Mouse (Mus musculus) hindbrain, postnatal 0 days (tissue): ENCODE data around the gene Fut7. TPM values are rescaled to one million over a fixed set of nuclear protein-coding genes. Genes with fewer than 3 reads are reported as not detected.
"Not testable (repeated sequence)": the region's sequence is repeated elsewhere in the genome, so short reads cannot be mapped to it uniquely, and the experiment has no call there.

Experiments
- ATAC-seq: fragments of 200-750 bp; cut with Nextera tagmentation; 2 replicates; pipeline ENCODE4 v1.8.0; 2017; ENCODE audit warnings: mild to moderate bottlenecking, moderate TSS enrichment, moderate library complexity
- DNase-seq: peaks from one replicate; pipeline ENCODE4 v3.0.0-alpha.2; 2015; ENCODE audit warnings: low spot score
- H3K27ac ChIP-seq: fragments of 300-500 bp; sonication (generic); 2 replicates; pipeline ENCODE4 v1.5.1; 2014; ENCODE audit warnings: mild to moderate bottlenecking
- H3K27me3 ChIP-seq: fragments of 300-500 bp; sonication (generic); 2 replicates; pipeline ENCODE4 v1.6.1; 2014; ENCODE audit warnings: low read length, mixed read lengths; ENCODE audit not compliant: insufficient read depth
- H3K36me3 ChIP-seq: fragments of 300-500 bp; sonication (generic); 2 replicates; pipeline ENCODE4 v1.6.1; 2014; ENCODE audit warnings: low read length, mixed read lengths; ENCODE audit not compliant: insufficient read depth
- H3K4me1 ChIP-seq: fragments of 300-500 bp; sonication (generic); 2 replicates; pipeline ENCODE4 v1.6.1; 2014; ENCODE audit warnings: antibody characterized with exemption, low read length, mixed read lengths; ENCODE audit not compliant: insufficient read depth
- H3K4me2 ChIP-seq: fragments of 300-500 bp; sonication (generic); 2 replicates; pipeline ENCODE4 v1.6.1; 2014; ENCODE audit warnings: low read depth, mild to moderate bottlenecking, low read length, moderate library complexity, mixed read lengths
- H3K4me3 ChIP-seq: fragments of 300-500 bp; sonication (generic); 2 replicates; pipeline ENCODE4 v1.5.1; 2014; ENCODE audit warnings: low read length
- H3K9ac ChIP-seq: fragments of 300-500 bp; sonication (generic); replicated peaks from 2 replicates; pipeline ENCODE4 v1.6.1; 2014; ENCODE audit warnings: mild to moderate bottlenecking, low read length, moderate library complexity, mixed read lengths
- H3K9me3 ChIP-seq: fragments of 300-500 bp; sonication (generic); 2 replicates; pipeline ENCODE4 v1.6.1; 2016; ENCODE audit warnings: low read length, mixed read lengths
- CTCF ChIP-seq: IDR thresholded peaks from 2 replicates; pipeline ENCODE4 v1.5.1; 2016; ENCODE audit warnings: antibody characterized with exemption, control low read depth, low read depth
- WGBS: fragments of 180-500 bp; shearing (Covaris S2); extraction: QIAGEN DNeasy Blood & Tissue Kit; methylation state at CpG from one replicate; pipeline ENCODE4 v1.1.7; 2014; 5-methylcytosine and 5-hydroxymethylcytosine counted together
- polyA plus RNA-seq: library from polyadenylated mRNA; unstranded; fragments of >200 nt; fragmentation: Nextera tagmentation; extraction: Ambion mirVana; gene quantifications from 2 replicates; pipeline ENCODE4 v1.2.1, GENCODE M21; 2015
- total RNA-seq: library from RNA; depleted of rRNA; stranded (reverse); fragments of >200 nt; gene quantifications from 2 replicates; pipeline ENCODE4 v1.2.3, GENCODE M21; 2014

Gene Fut7
- total and polyA plus RNA-seq, 2 experiments from 2014 or later = 0.18 to 1.0 TPM

GRCm38 (mm10) chr2:25400764-25401163 is 22.3 kb upstream of the Fut7 start:
- H3K9ac ChIP-seq = peak overlapping the region; percentile 31; the same call in 1 of the 2 replicates
- peak; percentile 74 for DNase-seq
- peak; percentile 73 for TF ChIP-seq CTCF

DNA sequence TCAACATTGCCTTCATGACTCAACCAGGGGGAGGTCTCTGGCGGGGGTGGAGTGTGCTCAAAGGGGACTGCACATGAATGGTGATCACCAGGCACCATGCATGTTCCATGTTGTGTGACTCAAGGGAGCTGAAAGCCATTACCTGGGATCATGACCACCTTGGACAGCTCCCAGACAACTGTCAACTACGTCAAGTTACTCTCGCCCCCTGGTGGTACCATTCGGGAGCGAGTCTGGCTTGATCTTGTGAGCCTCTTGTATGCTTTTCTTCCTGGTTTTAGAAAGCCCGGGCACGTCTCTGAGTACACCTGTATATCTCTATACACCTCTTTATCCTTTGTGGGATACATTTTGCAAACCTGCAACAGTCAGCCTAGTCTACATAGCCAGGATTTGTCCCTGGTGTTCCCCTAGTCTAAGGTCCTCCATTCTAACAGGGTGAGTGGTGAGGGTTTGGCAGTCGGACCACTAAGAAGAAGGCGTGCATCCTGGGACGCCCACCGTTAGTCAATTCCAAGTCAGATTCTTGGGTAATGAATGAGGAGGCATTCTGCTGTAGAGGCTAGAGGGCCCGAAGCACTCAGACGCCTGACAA is 20.6 kb upstream of the Fut7 start:
- Histone ChIP-seq H3K36me3 (peaks cover 10% of the 10 kb centered on the region; the same call in 1 of the 2 replicates), H3K27ac (peak overlapping the region; percentile 91), H3K4me2 (peak overlapping the region; percentile 62), H3K9me3 (no peaks in the 10 kb centered on the region), H3K27me3 (peaks cover 16% of the 10 kb centered on the region; the same call in 1 of the 2 replicates), H3K9ac (peak overlapping the region; percentile 99), H3K4me1 (peaks cover 23% of the 10 kb centered on the region; the same call in 1 of the 2 replicates), H3K4me3 (peak overlapping the region; percentile 96)
- peak; percentile 87 for TF ChIP-seq CTCF
- peak; percentile 93 for DNase-seq
- peak; percentile 61 for ATAC-seq
- 0% methylated on average over 13 of the region's 13 CpGs for WGBS

More at GRCm38 (mm10) chr2:25400764-25401163, 22.3 kb upstream of the Fut7 start:
- peak overlapping the region; percentile 23 for H3K4me3 ChIP-seq
- H3K4me1 ChIP-seq = peaks cover 33% of the 10 kb centered on the region
- no peak for ATAC-seq
- no peaks in the 10 kb centered on the region for H3K9me3 ChIP-seq
- peak overlapping the region; percentile 58 for H3K4me2 ChIP-seq
- peaks cover 23% of the 10 kb centered on the region for H3K27me3 ChIP-seq
- 0 out of 2 replicates have a peak, but pooled peaks cover 1% of the 10 kb centered on the region for H3K36me3 ChIP-seq
- no peak overlapping the region for H3K27ac ChIP-seq
- 4% methylated on average over 17 of the region's 17 CpGs for WGBS

DNA sequence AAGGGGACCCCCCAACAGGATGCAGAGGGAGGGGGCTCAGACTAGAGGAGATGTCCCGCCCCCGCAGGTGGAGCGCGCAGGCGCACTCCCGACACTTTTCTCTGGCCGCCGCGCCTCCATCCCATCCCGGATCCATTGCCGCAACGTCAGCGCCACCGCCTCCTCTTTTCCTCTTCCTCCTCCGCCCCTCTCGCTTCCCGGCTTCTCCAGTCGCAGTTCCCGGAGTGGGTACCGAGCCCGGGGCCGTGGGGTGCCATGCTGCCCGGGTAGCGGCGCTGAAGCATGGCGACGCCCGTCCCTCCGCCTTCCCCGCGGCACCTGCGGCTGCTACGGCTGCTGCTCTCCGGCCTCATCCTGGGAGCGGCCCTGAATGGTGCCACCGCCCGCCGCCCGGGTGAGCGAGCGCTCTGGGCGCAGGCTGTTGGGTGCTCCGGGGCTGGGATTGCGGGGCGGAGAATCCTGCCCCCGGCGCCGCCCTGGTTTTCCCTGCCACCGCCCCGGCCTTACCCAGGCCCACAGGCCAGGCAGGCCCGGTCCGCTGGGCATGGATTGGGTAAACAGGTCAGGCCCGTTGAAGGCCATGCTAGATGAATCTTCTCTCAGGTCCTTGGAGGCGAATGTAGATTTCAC is 20.0 kb upstream of the Fut7 start:
- peak overlapping the region; percentile 91 for H3K27ac ChIP-seq
- H3K4me1 ChIP-seq = peaks cover 23% of the 10 kb centered on the region; the same call in 1 of the 2 replicates
- H3K9ac ChIP-seq = peak overlapping the region; percentile 99
- no peak for TF ChIP-seq CTCF
- DNase-seq (peak; percentile 92), ATAC-seq (peak; percentile 79)
- H3K36me3 ChIP-seq = peaks cover 16% of the 10 kb centered on the region; the same call in 1 of the 2 replicates
- WGBS = 0% methylated on average over 38 of the region's 54 CpGs
- H3K4me2 ChIP-seq = peak overlapping the region; percentile 62
- H3K9me3 ChIP-seq = no peaks in the 10 kb centered on the region
- H3K27me3 ChIP-seq = peaks cover 12% of the 10 kb centered on the region; the same call in 1 of the 2 replicates
- H3K4me3 ChIP-seq = peak overlapping the region; percentile 96

DNA sequence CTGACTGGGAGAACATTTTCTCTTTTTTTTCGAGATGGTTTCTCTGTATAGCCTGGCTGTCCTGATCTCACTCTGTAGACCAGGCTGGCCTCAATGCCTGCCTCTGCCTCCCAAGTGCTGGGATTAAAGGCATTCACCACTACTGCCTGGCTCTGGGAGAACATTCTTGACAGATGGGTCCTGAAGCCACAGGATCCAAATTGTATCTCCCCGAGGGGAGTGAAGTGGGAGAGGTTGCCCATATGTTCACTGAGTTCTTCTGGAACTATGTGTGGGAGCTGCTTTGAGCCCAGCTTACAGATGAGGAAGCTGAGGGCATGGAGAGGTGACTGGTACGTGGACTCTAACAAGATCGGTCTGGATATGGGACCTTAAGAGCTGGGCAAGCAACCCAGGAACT is 19.1 kb upstream of the Fut7 start:
- no peak for TF ChIP-seq CTCF
- Histone ChIP-seq H3K9me3 (no peaks in the 10 kb centered on the region), H3K4me1 (peaks cover 23% of the 10 kb centered on the region; the same call in 1 of the 2 replicates), H3K9ac (peak overlapping the region; percentile 99), H3K36me3 (peaks cover 25% of the 10 kb centered on the region), H3K4me2 (peak overlapping the region; percentile 62), H3K27ac (peak overlapping the region; percentile 91), H3K27me3 (peaks cover 11% of the 10 kb centered on the region; the same call in 1 of the 2 replicates), H3K4me3 (peak overlapping the region; percentile 96)
- 76% methylated on average over 4 of the region's 4 CpGs for WGBS
- ATAC-seq (no peak), DNase-seq (no peak)

DNA sequence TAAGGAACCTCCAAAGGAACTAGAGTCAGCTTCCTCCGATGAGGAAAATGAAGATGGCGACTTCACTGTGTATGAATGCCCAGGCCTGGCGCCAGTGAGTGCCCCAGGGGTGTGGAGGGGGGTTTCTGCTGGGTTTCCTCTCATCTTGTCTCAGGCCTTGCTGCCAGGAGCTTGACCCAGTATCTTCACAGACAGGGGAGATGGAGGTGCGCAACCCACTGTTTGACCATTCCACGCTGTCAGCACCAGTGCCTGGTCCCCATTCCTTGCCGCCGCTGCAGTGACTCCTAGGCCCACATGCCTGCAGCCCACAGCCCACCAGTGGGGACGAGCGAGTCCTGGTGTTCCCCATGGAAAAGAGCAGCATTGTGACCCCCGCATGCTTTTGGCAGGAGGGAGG is 14.2 kb upstream of the Fut7 start:
- Histone ChIP-seq H3K9me3 (no peaks in the 10 kb centered on the region), H3K36me3 (peaks cover 40% of the 10 kb centered on the region), H3K9ac (no peak overlapping the region), H3K4me3 (no peak overlapping the region), H3K27ac (no peak overlapping the region), H3K27me3 (no peaks in the 10 kb centered on the region), H3K4me1 (peaks cover 10% of the 10 kb centered on the region; the same call in 1 of the 2 replicates), H3K4me2 (no peak overlapping the region)
- ATAC-seq (no peak), DNase-seq (no peak)
- WGBS = 87% methylated on average over 10 of the region's 10 CpGs
- no peak for TF ChIP-seq CTCF

- not testable (repeated sequence) for H3K4me1 ChIP-seq, H3K9ac ChIP-seq, ATAC-seq, H3K4me3 ChIP-seq, H3K4me2 ChIP-seq, H3K9me3 ChIP-seq, DNase-seq, H3K27me3 ChIP-seq, H3K27ac ChIP-seq
- peak; percentile 51 for TF ChIP-seq CTCF
- peaks cover 21% of the 10 kb centered on the region for H3K36me3 ChIP-seq
Observed at GRCm38 (mm10) chr2:25413436-25413835, 9.6 kb upstream of the Fut7 start.
